Mouse (Mus musculus): ENCODE results near the gene Fam129c.

- TF ChIP-seq CTCF (IDR thresholded peaks at IDR 0.05; ENCODE audit: low read depth) (no peak), EP300 (IDR thresholded peaks at IDR 0.05; ENCODE audit: low read depth) (no peak)
These were observed 31.1 kb downstream of the Fam129c start for GRCm38 (mm10) chr8:71628396-71629095.
